Mouse (Mus musculus) layer of hippocampus, postnatal 14 days (tissue): ENCODE results near the gene Gzmm. TPM values are rescaled to one million over a fixed set of nuclear protein-coding genes. Genes with fewer than 3 reads are reported as not detected.

Experiments used
- DNase-seq, 2 experiments: peaks; one replicate each; pipeline ENCODE4 v3.0.0; 2021 to 2022; ENCODE audit warnings: low spot score in 2 of 2, mixed read lengths in 1 of 2
- total RNA-seq, 2 experiments: library from RNA; stranded (reverse); gene quantifications; 2 replicates each; pipeline ENCODE4 v1.2.3; 2021

The Gzmm gene
- total RNA-seq, 2 experiments from 2014 or later = 1.7 to 1.9 TPM

DNA sequence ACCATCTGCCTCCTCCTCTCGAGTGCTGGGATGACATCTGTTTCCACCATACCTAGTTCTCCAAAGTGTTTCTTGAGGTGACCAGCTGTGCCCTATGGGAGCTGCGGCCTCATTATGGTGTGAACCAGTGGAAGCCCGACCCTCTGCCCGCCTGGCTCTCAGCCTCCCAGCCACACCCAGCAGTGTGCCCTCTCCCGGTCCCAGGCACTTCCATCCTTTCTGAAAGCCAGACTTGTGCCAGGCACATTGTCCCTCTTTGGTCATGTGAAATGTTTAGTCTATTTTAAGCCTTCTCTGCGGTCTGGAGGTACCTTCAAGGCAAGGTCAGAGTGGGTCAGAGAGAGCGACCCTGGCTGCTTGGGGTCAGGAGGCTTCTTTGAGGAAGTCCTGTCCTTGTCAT is 34.9 kb downstream of the Gzmm start:
- DNase-seq = no peak

GRCm38 (mm10) chr10:79726090-79726489 is 37.3 kb downstream of the Gzmm start:
- DNase-seq = no peak

GRCm38 (mm10) chr10:79728323-79729249 is 39.8 kb downstream of the Gzmm start:
- DNase-seq = no peak

DNA sequence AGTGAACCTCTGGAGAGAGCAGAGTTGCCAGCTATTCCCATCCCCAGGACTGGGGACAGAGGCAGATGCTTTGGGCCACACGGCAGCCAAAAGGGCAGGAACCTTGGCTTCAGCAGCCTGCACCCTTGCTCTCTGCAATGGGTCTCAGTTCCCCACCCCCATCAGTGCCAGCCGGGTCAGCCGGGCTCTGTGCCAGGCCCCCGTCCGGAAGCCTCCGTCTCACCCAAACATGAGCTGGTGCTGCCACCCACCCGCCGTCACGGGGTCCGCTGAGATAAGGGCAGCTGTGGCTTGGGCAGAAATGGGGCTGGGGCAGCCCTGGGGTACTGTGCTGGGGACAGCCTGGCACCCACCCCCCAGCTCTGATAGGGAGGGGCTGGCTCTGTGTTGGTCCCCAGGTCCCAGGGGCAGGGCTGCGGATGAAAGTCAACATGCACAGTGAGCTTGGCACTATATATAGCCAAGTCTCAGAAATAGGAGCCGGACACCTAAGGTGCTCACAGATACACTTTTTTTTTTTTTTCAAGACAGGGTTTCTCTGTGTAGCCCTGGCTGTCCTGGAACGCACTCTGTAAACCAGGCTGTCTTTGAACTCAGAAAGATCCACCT is 40.6 kb downstream of the Gzmm start:
- no peak for DNase-seq

DNA sequence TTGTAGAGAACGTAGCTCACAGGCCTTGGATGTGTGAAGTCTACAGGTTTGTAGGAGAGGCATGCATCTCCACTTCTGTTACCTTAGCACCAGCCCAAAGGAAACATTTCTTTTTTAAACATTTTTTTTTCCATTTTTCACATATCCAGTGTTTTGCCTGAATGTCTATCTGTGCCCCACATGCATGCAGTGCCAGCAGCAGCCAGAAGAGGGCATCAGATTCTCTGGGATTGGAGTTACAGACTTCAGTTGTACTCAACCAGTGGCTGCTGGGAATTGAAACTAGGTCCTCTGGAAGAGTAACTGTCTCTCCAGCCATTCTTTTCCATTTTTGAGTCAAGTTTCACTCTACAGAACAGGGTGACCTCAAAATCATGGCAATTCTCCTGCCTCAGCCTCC is 43.7 kb downstream of the Gzmm start:
- DNase-seq = no peak

DNA sequence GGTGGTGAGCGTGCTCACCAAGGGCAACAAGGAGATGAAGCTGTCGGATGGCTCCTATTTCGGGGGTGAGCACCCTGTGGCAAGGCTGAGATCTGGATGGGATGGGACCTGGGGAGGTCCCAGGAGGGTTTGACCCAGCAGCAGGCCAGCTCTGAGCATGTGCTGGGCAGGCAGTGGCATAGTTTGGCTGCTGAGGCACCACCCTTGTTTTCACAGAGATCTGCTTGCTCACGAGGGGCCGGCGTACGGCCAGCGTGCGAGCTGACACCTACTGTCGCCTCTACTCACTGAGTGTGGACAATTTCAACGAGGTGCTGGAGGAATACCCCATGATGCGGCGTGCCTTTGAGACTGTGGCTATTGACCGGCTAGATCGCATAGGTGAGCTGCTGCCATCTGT is 45.0 kb downstream of the Gzmm start:
- DNase-seq = no peak

GRCm38 (mm10) chr10:79735361-79735760 is 46.5 kb downstream of the Gzmm start:
- DNase-seq = no peak

- no peak for DNase-seq
Observed at GRCm38 (mm10) chr10:79736706-79737105, 47.9 kb downstream of the Gzmm start.

- DNase-seq = no peak
Observed at GRCm38 (mm10) chr10:79738259-79738658, 49.4 kb downstream of the Gzmm start.

- DNase-seq = no peak
Observed at GRCm38 (mm10) chr10:79739234-79739633, 50.4 kb downstream of the Gzmm start.

DNA sequence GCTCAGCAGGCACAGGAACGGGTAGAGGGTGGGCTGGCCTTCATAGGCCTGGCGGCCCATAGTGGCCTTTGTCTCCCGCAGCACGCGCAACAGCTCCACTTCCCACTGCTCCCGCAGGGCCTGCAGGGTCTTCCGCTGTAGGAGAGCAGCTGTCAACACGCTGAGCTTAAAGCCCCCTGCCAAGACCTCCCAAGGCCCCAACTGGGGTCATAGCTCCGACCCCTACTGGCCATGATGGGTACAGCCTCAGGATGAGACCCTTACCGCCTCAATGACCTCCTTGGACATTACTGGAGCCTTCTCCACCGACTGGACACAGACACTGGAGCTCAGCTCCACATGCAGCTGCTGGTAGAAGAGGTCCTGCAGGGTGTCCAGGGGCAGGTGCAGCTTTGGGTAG is 52.0 kb downstream of the Gzmm start:
- no peak for DNase-seq

DNA sequence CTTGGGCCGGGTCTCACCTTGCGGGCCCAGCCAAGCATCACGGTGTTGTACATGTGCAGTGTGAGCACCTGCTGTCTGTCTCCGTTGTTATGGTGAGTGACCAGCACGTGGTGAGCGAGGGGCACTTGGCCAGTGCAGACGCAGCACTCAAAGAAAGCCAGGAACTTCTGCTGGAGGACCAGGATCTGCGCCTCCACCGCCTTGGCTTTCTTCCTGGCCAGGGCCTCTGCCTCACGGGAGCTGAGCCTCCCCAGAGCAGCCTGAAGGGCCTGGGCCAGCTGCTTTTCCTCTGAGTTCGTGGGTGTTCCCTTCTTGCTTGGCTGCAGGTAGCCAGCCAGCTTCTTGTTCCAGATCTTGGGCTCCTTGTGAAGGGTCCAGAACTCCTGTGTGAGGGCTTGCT is 54.3 kb downstream of the Gzmm start:
- DNase-seq = no peak

DNA sequence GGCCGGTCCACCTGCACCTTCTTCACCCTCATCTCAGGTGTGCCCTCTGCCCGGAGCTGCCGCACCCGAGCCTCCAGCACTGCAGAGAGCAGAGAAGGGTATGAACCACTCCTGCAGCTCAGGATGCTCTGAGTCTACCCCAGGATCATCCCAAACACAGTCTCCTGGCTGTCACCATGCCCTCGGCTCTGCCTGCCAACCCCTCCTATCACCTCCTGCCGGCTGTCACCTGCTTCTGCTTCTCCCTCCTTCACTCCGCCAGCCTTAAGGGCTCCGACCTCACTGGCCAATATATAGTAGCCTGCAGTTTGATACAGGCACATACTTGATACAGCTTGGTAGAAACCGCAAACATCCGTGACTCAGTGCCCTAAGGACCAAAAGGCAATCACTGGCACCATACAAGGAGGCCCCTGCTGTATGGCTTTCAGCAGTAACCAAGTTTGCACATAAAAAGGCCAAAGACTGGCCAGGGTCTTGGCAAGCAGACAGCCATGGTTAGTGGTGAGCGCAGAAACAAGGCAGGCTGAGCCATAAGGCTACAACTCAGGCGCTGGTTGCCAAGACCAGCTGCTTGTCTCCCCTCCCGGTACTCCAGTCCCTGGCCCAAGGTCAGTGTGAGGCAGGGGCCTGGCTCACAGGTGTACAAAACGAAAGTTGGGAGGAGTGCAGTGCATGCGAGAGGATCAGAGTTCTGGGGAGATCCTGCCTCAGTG is 55.0 kb downstream of the Gzmm start:
- no peak for DNase-seq

Other genes starting within 250 kb of the Gzmm start
- not detected for gene Vmn2r83, start 220.3 kb upstream of the Gzmm start, total RNA-seq
- 1 to 10 TPM; 5.2 to 8.5 TPM for gene Plpp2, start 155.2 kb upstream of the Gzmm start, total RNA-seq
- gene Mier2, start 133.8 kb upstream of the Gzmm start, total RNA-seq = 10 to 100 TPM; 51.5 to 52.8 TPM
- gene Theg, start 101.7 kb upstream of the Gzmm start, total RNA-seq = not detected
- 1 to 10 TPM; 6.5 to 8.3 TPM for gene C2cd4c, start 75.0 kb upstream of the Gzmm start, total RNA-seq
- gene Shc2, start 51.1 kb upstream of the Gzmm start, total RNA-seq = 10 to 100 TPM; 42.7 to 44.5 TPM
- under 1 TPM; 0.52 to 0.53 TPM for gene Odf3l2, start 43.3 kb upstream of the Gzmm start, total RNA-seq
- gene Madcam1, start 24.5 kb upstream of the Gzmm start, total RNA-seq = under 1 TPM in 1 of 2 experiments, not detected in 1; 0.37 TPM
- gene Tpgs1, start 19.7 kb upstream of the Gzmm start, total RNA-seq = 10 to 100 TPM; 72.3 to 73.2 TPM
- gene Cdc34, start 6.8 kb upstream of the Gzmm start, total RNA-seq = 10 to 100 TPM; 60.9 to 68.5 TPM
- 100 to 1,000 TPM; 695 to 807 TPM for gene Bsg, start 15.5 kb downstream of the Gzmm start, total RNA-seq
- gene Hcn2, start 27.6 kb downstream of the Gzmm start, total RNA-seq = 10 to 100 TPM; 89.2 to 96.6 TPM
- gene Polrmt, start 57.6 kb downstream of the Gzmm start, total RNA-seq = 10 to 100 TPM; 45.3 to 49.0 TPM
- 1 to 10 TPM in 1 of 2 experiments, under 1 TPM in 1; 0.88 to 1.7 TPM for gene Fgf22, start 66.1 kb downstream of the Gzmm start, total RNA-seq
- 10 to 100 TPM; 86.1 to 90.5 TPM for gene Rnf126, start 77.9 kb downstream of the Gzmm start, total RNA-seq
- gene Fstl3, start 88.3 kb downstream of the Gzmm start, total RNA-seq = 1 to 10 TPM; 1.2 to 2.4 TPM
- under 1 TPM in 1 of 2 experiments, not detected in 1; 0.16 TPM for gene Prss57, start 101.9 kb downstream of the Gzmm start, total RNA-seq
- gene Palm, start 104.6 kb downstream of the Gzmm start, total RNA-seq = 100 to 1,000 TPM; 356 to 379 TPM
- under 1 TPM; 0.26 to 0.53 TPM for gene Misp, start 132.0 kb downstream of the Gzmm start, total RNA-seq
- gene Ptbp1, start 165.4 kb downstream of the Gzmm start, total RNA-seq = 10 to 100 TPM; 62.9 to 70.2 TPM
- gene Prtn3, start 185.5 kb downstream of the Gzmm start, total RNA-seq = 1 to 10 TPM; 2.3 to 3.0 TPM
- 10 to 100 TPM; 53.5 to 57.7 TPM for gene Plppr3, start 185.6 kb downstream of the Gzmm start, total RNA-seq
- gene Elane, start 197.2 kb downstream of the Gzmm start, total RNA-seq = not detected
- not detected for gene Cfd, start 201.8 kb downstream of the Gzmm start, total RNA-seq
- gene Med16, start 219.9 kb downstream of the Gzmm start, total RNA-seq = 10 to 100 TPM; 48.8 to 51.9 TPM
- not detected for gene Gm26602, start 221.8 kb downstream of the Gzmm start, total RNA-seq
- gene Kiss1r, start 228.0 kb downstream of the Gzmm start, total RNA-seq = 1 to 10 TPM; 5.0 to 8.9 TPM
- gene R3hdm4, start 232.2 kb downstream of the Gzmm start, total RNA-seq = 100 to 1,000 TPM; 424 to 430 TPM
- gene Arid3a, start 238.0 kb downstream of the Gzmm start, total RNA-seq = 1 to 10 TPM; 4.5 to 6.4 TPM